Mouse (Mus musculus): ENCODE measurements around the gene Nos1ap. TPM values are rescaled to one million over a fixed set of nuclear protein-coding genes. Genes with fewer than 3 reads are reported as not detected.

The Nos1ap gene
- polyA plus RNA-seq, 1 experiment from 2014 or later = 16.3 TPM

DNA sequence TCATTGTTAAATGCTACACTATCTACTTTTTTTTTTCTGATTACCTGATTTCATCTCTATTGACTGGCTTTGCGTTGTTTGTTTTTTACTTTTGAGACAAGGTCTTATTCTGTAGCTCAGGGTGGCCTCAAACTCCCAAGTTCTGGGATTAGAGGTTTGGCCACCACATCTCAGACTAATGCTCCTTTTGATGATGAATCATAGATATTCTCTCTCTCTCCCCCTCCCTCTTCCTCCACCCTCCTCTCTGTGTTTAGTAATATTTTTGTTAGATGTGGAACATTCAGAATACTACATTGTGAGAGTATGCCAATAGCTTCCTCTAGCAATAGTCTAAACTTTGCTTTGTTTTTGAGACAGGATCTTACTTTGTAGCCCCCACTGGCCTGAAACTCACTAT, 33.8 kb upstream of the Nos1ap start:
- TF ChIP-seq CTCF (IDR thresholded peaks at IDR 0.05; ENCODE audit: low read depth) = no peak
- Histone ChIP-seq H3K36me3 (ENCODE audit: insufficient read depth, low read length) (no peaks in the 10 kb centered on the region), H3K27ac (no peak overlapping the region), H3K9ac (ENCODE audit: low read depth, low read length) (no peak overlapping the region), H3K4me2 (ENCODE audit: low read length) (no peak overlapping the region), H3K9me3 (replicated peaks; ENCODE audit: low read length) (no peaks in the 10 kb centered on the region), H3K4me3 (replicated peaks; ENCODE audit: low read depth, low read length) (no peak overlapping the region), H3K4me1 (replicated peaks; ENCODE audit: insufficient read depth, low read length) (no peaks in the 10 kb centered on the region), H3K27me3 (ENCODE audit: insufficient read depth, low read length) (no peaks in the 10 kb centered on the region)
- DNase-seq (ENCODE audit: low spot score) (no peak), ATAC-seq (replicated peaks; ENCODE audit: low FRiP score, low read depth) (no peak)
- whole genome bisulfite sequencing = 100% methylated on average over 1 of the region's 1 CpGs

DNA sequence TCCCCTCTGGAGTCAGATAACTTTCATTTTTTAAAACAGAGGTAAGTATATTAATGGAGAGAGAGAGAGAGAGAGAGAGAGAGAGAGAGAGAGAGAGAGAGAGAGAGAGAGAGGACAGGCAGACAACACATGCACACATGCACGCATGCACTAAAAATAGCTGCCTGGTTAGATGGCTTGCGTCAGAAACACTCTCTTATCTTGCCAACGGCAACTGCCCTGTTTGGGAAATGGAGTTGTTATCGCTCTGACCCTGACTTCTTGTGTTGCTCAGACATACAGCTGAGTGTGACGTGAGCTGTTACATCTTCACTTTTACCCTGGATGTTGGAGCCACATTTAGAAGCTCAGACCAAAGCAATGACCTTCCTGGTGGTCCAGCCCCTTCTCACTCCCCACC, 33.3 kb upstream of the Nos1ap start:
- ATAC-seq (replicated peaks; ENCODE audit: low FRiP score, low read depth) (no peak), DNase-seq (ENCODE audit: low spot score) (no peak)
- no peak overlapping the region for H3K27ac ChIP-seq
- WGBS = 68% methylated on average over 5 of the region's 5 CpGs
- no peak for TF ChIP-seq CTCF (IDR thresholded peaks at IDR 0.05; ENCODE audit: low read depth)
- no peak overlapping the region for H3K4me2 ChIP-seq (ENCODE audit: low read length)
- no peaks in the 10 kb centered on the region for H3K36me3 ChIP-seq (ENCODE audit: insufficient read depth, low read length)
- no peaks in the 10 kb centered on the region for H3K27me3 ChIP-seq (ENCODE audit: insufficient read depth, low read length)
- H3K9me3 ChIP-seq (replicated peaks; ENCODE audit: low read length) = no peaks in the 10 kb centered on the region
- H3K4me1 ChIP-seq (replicated peaks; ENCODE audit: insufficient read depth, low read length) = no peaks in the 10 kb centered on the region
- H3K9ac ChIP-seq (ENCODE audit: low read depth, low read length) = no peak overlapping the region
- H3K4me3 ChIP-seq (replicated peaks; ENCODE audit: low read depth, low read length) = no peak overlapping the region

DNA sequence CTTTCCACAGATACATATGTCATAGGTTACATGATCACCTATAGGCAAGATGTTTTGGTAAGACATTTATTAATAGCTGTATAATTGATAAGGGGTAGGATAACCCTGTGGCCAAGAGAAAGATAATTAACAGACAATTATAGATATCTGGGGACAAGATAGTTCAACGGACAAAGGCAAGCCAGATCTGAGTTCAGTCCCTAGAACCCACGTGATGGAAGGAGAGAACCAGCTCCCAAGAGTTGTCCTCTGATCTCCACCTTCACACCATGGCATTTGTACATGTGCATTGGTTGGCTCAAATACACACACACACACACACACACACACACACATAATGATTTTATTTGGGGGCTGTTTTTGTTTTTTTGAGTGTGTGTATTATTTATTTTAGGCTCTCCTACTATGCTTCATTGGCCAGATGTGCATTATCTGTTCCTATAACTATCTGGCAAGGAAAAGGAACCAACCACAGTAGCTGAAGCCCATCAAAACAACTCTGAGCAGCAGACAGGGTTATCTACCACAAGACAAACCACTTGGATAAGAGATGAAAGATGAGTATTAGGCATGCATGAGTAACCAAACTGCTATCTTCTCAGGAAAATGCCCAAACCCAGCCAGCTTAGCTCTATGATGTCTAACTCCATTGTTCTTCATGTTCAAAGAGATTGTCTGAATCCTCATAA, 30.2 kb upstream of the Nos1ap start:
- WGBS = 92% methylated on average over 2 of the region's 2 CpGs
- no peaks in the 10 kb centered on the region for H3K27me3 ChIP-seq (ENCODE audit: insufficient read depth, low read length)
- no peak overlapping the region for H3K9ac ChIP-seq (ENCODE audit: low read depth, low read length)
- no peaks in the 10 kb centered on the region for H3K9me3 ChIP-seq (replicated peaks; ENCODE audit: low read length)
- no peak overlapping the region for H3K4me2 ChIP-seq (ENCODE audit: low read length)
- no peaks in the 10 kb centered on the region for H3K4me1 ChIP-seq (replicated peaks; ENCODE audit: insufficient read depth, low read length)
- no peak overlapping the region for H3K27ac ChIP-seq
- no peak overlapping the region for H3K4me3 ChIP-seq (replicated peaks; ENCODE audit: low read depth, low read length)
- H3K36me3 ChIP-seq (ENCODE audit: insufficient read depth, low read length) = no peaks in the 10 kb centered on the region
- TF ChIP-seq CTCF (IDR thresholded peaks at IDR 0.05; ENCODE audit: low read depth) = no peak
- ATAC-seq (replicated peaks; ENCODE audit: low FRiP score, low read depth) = no peak
- no peak for DNase-seq (ENCODE audit: low spot score)

DNA sequence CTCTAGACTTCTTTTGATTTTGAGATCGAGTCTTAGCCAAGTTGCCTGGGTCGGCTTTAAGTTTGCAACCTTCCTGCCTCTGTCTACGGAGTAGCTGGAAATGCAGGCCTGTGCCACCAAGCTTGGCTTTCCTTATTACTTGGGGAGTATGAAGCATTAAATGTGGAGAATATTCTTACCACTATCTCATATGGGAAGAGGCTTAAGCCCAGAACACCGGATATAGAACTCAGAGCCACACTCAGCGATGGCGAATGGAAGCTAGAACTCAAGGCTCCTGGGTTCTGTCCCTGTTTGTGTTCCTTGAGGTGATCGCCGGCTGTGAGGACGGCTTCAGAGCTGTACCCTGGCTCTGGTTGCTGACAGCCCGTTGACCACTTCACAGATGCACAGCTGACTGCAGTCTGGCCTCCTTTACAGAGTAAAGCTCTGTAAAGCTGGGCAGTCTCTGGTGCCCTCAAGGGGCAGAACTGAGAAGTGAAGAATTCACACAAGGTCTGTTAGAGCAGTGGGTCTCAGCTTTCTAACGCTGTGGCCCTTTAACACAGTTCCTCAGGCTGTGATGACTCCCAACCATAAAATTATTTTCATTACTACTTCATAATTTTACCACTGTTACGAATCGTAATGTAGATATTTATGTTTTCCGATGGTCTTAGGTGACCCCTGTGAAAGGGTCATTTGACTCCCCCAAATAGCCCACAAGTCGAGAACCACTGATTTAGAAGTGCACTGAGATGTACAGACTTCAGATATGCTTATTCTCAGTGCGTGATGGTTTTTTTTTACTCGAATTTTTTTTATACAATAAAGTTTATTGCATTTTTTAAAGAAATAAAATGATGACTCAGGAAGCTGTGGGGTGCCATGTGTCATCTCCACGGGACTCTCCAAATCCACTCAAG, 23.6 kb upstream of the Nos1ap start:
- DNase-seq (ENCODE audit: low spot score) = peak; percentile 86
- no peaks in the 10 kb centered on the region for H3K27me3 ChIP-seq (ENCODE audit: insufficient read depth, low read length)
- H3K4me3 ChIP-seq (replicated peaks; ENCODE audit: low read depth, low read length) = no peak overlapping the region
- no peaks in the 10 kb centered on the region for H3K4me1 ChIP-seq (replicated peaks; ENCODE audit: insufficient read depth, low read length)
- TF ChIP-seq CTCF (IDR thresholded peaks at IDR 0.05; ENCODE audit: low read depth) = peak; percentile 94
- no peaks in the 10 kb centered on the region for H3K36me3 ChIP-seq (ENCODE audit: insufficient read depth, low read length)
- peak; percentile 89 for ATAC-seq (replicated peaks; ENCODE audit: low FRiP score, low read depth)
- no peak overlapping the region for H3K27ac ChIP-seq
- 53% methylated on average over 18 of the region's 18 CpGs for WGBS
- no peak overlapping the region for H3K9ac ChIP-seq (ENCODE audit: low read depth, low read length)
- no peaks in the 10 kb centered on the region for H3K9me3 ChIP-seq (replicated peaks; ENCODE audit: low read length)
- H3K4me2 ChIP-seq (ENCODE audit: low read length) = no peak overlapping the region

DNA sequence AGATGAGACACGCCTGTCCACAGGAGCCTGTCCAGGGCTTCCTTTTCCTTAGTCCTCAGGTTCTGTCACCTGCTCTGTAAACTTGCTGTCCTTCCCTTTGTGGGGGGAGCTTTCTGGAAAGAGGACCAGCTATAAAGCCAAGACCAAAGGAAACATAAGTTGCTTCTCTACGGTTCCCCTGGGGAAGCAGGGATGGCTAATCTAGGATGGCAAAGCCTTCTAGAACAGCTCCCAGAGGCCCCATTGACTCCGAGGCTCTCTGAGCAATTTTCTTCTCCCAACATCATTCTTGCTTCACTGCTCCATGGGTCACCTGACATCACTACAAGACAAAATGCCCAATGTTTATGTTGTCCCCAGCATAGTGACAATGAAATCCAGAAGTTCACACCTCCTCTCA, 22.0 kb upstream of the Nos1ap start:
- Histone ChIP-seq H3K36me3 (ENCODE audit: insufficient read depth, low read length) (no peaks in the 10 kb centered on the region), H3K4me3 (replicated peaks; ENCODE audit: low read depth, low read length) (no peak overlapping the region), H3K9me3 (replicated peaks; ENCODE audit: low read length) (no peaks in the 10 kb centered on the region), H3K9ac (ENCODE audit: low read depth, low read length) (no peak overlapping the region), H3K4me1 (replicated peaks; ENCODE audit: insufficient read depth, low read length) (no peaks in the 10 kb centered on the region), H3K4me2 (ENCODE audit: low read length) (no peak overlapping the region), H3K27me3 (ENCODE audit: insufficient read depth, low read length) (no peaks in the 10 kb centered on the region), H3K27ac (no peak overlapping the region)
- DNase-seq (ENCODE audit: low spot score) = no peak
- no peak for TF ChIP-seq CTCF (IDR thresholded peaks at IDR 0.05; ENCODE audit: low read depth)
- no peak for ATAC-seq (replicated peaks; ENCODE audit: low FRiP score, low read depth)
- 84% methylated on average over 3 of the region's 3 CpGs for WGBS

DNA sequence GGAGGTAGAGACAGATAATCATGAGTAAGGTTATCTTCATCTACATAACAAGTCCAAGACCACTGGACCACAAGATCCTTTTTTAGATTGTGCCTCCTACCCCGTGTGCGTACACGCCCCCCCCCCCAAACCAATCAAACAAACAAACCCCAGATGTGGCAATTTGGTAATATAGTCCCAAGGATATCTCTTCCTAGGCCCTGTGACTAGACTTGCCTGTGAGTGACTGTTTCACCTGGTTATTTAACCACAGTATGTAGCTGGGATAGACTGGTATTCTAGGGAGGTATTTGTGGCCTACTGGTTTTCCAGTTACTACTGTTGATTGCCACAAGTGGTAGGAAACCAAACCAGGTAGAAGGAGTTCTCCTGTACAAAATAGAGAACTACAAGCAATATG, 21.0 kb upstream of the Nos1ap start:
- DNase-seq (ENCODE audit: low spot score) = no peak
- Histone ChIP-seq H3K36me3 (ENCODE audit: insufficient read depth, low read length) (no peaks in the 10 kb centered on the region), H3K9me3 (replicated peaks; ENCODE audit: low read length) (no peaks in the 10 kb centered on the region), H3K4me3 (replicated peaks; ENCODE audit: low read depth, low read length) (no peak overlapping the region), H3K9ac (ENCODE audit: low read depth, low read length) (no peak overlapping the region), H3K27ac (no peak overlapping the region), H3K4me1 (replicated peaks; ENCODE audit: insufficient read depth, low read length) (no peaks in the 10 kb centered on the region), H3K27me3 (ENCODE audit: insufficient read depth, low read length) (no peaks in the 10 kb centered on the region), H3K4me2 (ENCODE audit: low read length) (no peak overlapping the region)
- TF ChIP-seq CTCF (IDR thresholded peaks at IDR 0.05; ENCODE audit: low read depth) = no peak
- ATAC-seq (replicated peaks; ENCODE audit: low FRiP score, low read depth) = no peak
- 95% methylated on average over 3 of the region's 3 CpGs for WGBS
